Mouse (Mus musculus) G1E-ER4 (cell line): Measurements from ENCODE around the gene Cdc27. TPM values are rescaled to one million over a fixed set of nuclear protein-coding genes. Genes with fewer than 3 reads are reported as not detected.

ENCODE experiments used
- GATA1 ChIP-seq: IDR thresholded peaks from one replicate; pipeline ENCODE4 v1.8.0; 2012; ENCODE audit warnings: low read length, inconsistent platforms
- polyA plus RNA-seq: library from polyadenylated mRNA; stranded (reverse); fragments of >175 nt; gene quantifications from 2 replicates; pipeline ENCODE4 v1.2.3, GENCODE M21; 2012

The Cdc27 gene
- 6.3 and 7.0 TPM in 2 replicates for polyA plus RNA-seq

DNA sequence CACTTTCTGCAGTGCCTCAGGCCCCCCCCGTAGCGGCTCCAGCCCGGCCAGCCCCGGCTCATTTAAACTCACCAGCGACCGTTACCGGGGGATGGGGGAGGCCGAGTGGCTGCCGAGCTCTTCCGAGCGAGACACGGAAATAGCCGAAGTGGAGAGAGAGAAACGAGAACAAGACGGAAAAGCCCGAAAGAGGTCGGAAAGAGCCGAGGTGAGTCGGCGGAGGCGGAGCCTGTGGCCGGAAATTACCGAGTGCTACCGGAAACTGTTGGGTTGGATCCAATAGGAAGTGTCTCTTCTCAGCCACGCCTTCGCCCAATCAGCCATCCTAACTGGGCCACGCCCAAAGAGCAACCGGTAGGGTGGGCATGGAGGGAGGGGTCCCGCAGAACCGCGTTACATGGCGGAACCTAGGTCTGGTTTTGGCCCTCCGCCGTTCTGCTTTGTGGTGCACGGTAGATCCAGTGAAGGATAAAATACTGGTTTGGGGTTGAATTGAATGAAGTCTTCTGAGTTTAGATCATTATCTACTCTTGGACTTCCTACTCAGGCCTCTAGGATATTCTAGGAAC is at the start of gene Cdc27, which contains the start of gene Myl4:
Gene Cdc27, minus strand, starts transcription at position 215 of the 569 bp plus-strand sequence.
Gene Myl4, plus strand, starts transcription at position 258 of the 569 bp plus-strand sequence.
- TF ChIP-seq GATA1: no peak

- no peak for TF ChIP-seq GATA1
Measured at GRCm38 (mm10) chr11:104599265-104599945, 49.0 kb upstream of the Cdc27 start.

DNA sequence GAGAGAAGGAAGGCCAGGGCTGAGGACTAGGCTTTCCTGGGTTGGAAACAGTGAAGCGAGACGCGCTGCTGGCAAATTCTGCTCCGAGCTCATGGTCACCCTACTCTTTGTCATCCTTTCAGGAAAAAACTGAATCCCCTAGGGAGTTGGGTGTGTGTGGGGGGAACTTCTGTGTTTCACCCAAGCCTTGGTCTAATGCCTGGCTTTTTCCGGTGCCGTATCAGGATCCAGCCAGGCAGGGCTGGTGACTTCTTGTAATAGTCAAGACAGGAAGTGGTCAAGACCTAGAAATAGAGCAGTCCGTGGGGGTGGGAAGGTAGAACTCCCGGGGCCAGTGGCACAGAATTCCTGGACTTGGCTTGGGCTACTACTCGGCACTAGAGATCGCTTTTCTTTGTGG is 45.9 kb upstream of the Cdc27 start:
- TF ChIP-seq GATA1: no peak

DNA sequence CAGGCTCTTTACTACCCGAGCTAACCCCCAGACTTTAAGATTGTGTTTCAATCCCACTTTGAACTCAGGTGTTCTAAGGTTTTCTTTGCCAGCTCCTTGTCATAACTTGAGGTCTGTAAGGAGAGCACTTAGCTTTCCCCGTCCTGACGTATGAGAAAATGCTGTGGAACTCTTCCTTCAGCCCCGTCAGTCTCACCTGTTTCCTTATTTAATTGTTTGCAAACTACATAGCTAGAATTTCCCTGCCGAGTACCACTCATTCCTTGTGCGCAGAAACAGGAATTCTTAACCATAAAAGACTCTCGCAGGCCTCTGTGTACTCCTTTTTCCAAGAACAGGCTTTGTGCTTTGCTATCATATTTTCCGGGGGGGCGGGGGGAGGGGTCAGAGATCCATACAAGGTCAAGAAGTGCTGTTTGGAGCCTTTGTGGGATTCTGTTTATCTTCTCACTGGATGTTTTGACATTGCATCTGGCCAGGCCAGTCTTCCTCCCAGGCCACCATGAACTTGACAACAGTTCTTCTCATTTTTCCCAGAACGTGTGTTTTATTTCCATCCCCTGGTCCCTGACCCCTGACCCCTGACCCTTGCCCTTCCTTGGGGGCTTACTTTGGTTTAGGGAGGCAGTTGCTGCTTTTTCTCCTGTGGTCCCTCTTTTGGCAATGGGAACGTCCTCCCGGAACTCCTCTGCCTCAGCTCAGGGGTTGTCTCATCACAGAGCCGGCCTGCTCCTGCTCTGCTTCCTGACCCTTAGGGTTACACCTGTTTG is 41.8 kb upstream of the Cdc27 start:
- TF ChIP-seq GATA1: no peak

- TF ChIP-seq GATA1: no peak
Measured at GRCm38 (mm10) chr11:104590148-104590547, 39.7 kb upstream of the Cdc27 start.

- TF ChIP-seq GATA1: no peak
Measured at GRCm38 (mm10) chr11:104589570-104589969, 39.1 kb upstream of the Cdc27 start.

DNA sequence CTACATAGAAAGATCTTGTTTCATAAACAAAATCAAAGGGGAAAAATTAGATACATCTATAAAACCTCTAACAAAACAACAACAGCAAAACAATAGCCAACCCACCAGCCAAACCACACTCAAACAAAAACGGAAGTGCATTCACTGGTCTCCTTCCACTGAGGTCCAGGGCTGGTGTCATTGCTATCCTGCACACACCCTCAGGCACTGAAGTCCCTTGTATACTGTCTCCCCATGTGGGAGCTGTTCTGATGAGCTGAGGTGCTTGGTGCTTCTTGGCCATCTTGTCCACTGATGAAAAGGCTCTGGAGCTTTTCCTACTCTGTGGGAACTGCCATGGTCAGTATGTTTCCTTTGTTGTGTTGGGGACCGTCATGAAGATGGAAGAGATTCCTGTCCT is 38.1 kb upstream of the Cdc27 start:
- no peak for TF ChIP-seq GATA1

DNA sequence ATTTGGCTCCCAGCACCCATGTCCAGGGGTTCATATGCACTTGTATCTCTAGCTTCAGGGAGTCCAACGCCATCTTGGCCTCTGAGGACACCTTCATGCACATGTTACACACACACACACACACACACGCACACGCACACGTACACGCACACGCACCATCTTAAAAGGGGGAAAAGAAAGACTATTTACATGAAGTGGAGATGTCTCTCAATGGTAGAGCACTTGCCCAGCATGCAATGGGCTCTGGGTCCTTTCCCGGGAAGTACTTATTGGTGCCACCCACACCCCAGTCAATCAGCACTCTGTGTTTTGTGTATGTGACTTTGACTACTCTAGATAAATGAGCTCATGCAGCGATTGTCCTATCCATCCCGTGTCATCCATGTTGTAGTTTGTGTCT is 37.5 kb upstream of the Cdc27 start:
- no peak for TF ChIP-seq GATA1

GRCm38 (mm10) chr11:104585495-104585894 is 35.1 kb upstream of the Cdc27 start:
- TF ChIP-seq GATA1: no peak

- TF ChIP-seq GATA1: no peak
Measured at GRCm38 (mm10) chr11:104582630-104583364, 32.4 kb upstream of the Cdc27 start.

- no peak for TF ChIP-seq GATA1
Measured at GRCm38 (mm10) chr11:104582308-104582606, 31.8 kb upstream of the Cdc27 start.

DNA sequence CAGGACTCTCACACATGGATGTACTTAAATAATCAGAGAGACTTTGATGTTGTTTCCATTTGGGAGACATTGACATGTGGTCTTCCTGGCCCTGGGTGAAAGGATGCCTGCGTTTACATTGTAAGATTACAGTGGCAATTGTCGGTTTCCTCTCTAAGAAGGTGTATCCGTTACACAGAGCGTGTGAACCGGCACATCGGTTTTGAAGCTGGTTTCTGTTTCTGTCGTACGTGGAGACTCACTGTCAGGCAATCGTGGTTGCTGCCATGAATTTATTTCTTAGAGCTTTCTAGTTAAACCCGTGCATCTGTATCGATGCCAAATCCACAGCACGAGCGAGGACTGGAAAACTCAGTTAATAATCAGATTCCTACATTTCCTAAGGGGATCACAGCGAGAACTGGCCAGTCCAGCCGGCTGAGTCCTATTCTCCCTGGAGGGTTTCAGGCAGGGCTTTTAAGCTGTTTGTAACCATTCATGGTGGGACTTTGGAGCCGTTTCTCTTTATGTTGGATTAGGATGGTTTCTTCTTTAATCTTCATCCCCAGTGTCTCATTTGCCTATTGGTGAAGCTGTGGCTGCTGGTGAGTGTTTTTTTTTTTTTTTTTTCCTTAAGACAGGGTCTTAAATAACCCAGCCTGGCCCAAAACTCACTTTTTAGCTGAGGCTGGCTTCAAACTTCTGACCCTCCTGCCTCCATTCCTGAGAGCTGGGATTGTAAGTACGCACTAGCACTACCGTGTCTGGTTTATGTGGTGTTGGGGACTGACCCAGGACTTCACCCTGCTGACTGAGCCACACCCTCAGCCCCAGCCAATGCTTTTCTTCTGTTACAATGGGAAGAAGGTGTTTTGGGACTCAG is 31.3 kb upstream of the Cdc27 start:
- no peak for TF ChIP-seq GATA1

DNA sequence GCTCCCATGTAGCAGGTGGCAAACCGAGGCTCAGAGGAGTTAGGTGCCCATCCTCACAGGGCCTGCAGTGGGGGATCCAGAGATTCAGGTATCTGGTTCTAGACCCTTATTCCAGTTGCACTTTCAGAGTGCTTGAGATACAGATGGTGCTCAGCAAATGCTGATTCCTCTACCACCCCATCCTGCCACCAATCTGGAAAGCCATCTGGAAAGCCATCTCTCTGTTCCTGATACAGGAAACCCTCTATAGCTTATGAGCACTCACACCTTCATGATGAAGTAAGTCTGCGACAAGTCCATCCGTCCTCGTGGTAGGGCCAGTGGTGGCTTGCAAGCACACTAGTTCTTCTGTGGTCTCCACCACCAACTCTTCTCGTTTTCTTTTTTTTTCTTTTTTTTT is 30.2 kb upstream of the Cdc27 start:
- TF ChIP-seq GATA1: no peak

DNA sequence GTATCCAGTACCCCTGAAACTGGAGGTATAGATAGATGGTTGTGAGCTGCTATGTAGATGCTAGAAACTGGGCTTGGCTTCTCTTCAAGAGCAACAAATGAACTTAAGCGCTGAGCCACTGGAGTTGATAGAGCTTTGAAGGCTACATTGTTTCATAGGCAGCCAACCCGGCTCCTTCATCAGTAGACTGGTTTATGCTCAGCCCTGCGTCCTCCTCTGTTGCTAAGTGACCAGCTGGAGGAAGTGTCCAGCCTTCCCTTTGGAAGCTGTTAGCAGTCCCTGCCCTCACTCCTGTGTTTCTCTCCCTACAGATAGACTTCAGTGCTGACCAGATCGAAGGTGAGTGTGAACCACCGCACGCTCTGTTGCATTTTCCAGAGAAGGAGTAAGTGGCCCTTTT is 29.7 kb upstream of the Cdc27 start:
- no peak for TF ChIP-seq GATA1

- TF ChIP-seq GATA1: no peak
Measured at GRCm38 (mm10) chr11:104579575-104579974, 29.2 kb upstream of the Cdc27 start.
